Mouse (Mus musculus) thymus, postnatal 0 days (tissue): ENCODE measurements around the gene Osbpl10. TPM values are rescaled to one million over a fixed set of nuclear protein-coding genes. Genes with fewer than 3 reads are reported as not detected.
"Not testable (repeated sequence)": the region's sequence is repeated elsewhere in the genome, so short reads cannot be mapped to it uniquely, and the experiment has no call there.

Source experiments
- DNase-seq: peaks from one replicate; pipeline ENCODE4 v3.0.0-alpha.2; 2015; ENCODE audit warnings: low spot score
- polyA plus RNA-seq: library from polyadenylated mRNA; unstranded; fragments of >200 nt; fragmentation: Nextera tagmentation; extraction: Ambion mirVana; gene quantifications from 2 replicates; pipeline ENCODE4 v1.2.1, GENCODE M21; 2015

The Osbpl10 gene
- polyA plus RNA-seq, 1 experiment from 2014 or later, result 21.7 TPM

- DNase-seq, result no peak
These were observed 293.2 kb downstream of the Osbpl10 start for GRCm38 (mm10) chr9:115271556-115271955.

- not testable (repeated sequence) for DNase-seq
These were observed 294.1 kb downstream of the Osbpl10 start for GRCm38 (mm10) chr9:115272451-115272850.

GRCm38 (mm10) chr9:115273095-115273649 is 294.8 kb downstream of the Osbpl10 start:
- no peak for DNase-seq

GRCm38 (mm10) chr9:115274806-115275205 is 296.4 kb downstream of the Osbpl10 start:
- no peak for DNase-seq

GRCm38 (mm10) chr9:115278641-115279040 is 300.3 kb downstream of the Osbpl10 start:
- DNase-seq, result no peak

Other genes with a start within 250 kb of the Osbpl10 start
- gene Cmtm6, start 247.5 kb upstream of the Osbpl10 start, polyA plus RNA-seq, result 92.2 and 93.4 TPM in 2 replicates
- gene Cmtm7, start 196.7 kb upstream of the Osbpl10 start, polyA plus RNA-seq, result 299 and 301 TPM in 2 replicates
- 10.5 and 10.6 TPM in 2 replicates for gene Cmtm8, start 134.4 kb upstream of the Osbpl10 start, polyA plus RNA-seq
- 14.5 and 16.4 TPM in 2 replicates for gene Gpd1l, start 44.6 kb upstream of the Osbpl10 start, polyA plus RNA-seq
- 1,002 and 1,087 TPM in 2 replicates for gene Rps27rt, start 4.2 kb downstream of the Osbpl10 start, polyA plus RNA-seq